Mouse (Mus musculus) embryonic facial prominence, embryonic 11.5 days (tissue): ENCODE results near the gene Neo1. TPM values are rescaled to one million over a fixed set of nuclear protein-coding genes. Genes with fewer than 3 reads are reported as not detected.

Experiments
- ATAC-seq: fragments of 200-750 bp; cut with Nextera tagmentation; replicated peaks from 2 replicates; pipeline ENCODE4 v1.8.0; 2017; ENCODE audit warnings: low read depth; ENCODE audit not compliant: insufficient number of reproducible peaks, low FRiP score, low TSS enrichment
- DNase-seq: peaks from one replicate; pipeline ENCODE4 v3.0.0-alpha.2; 2015; ENCODE audit warnings: low spot score
- H3K27ac ChIP-seq: fragments of 300-500 bp; sonication (generic); replicated peaks from 2 replicates; pipeline ENCODE4 v1.5.1; 2014; ENCODE audit warnings: mild to moderate bottlenecking, low read depth, low read length, control low read depth
- H3K27me3 ChIP-seq: fragments of 300-500 bp; sonication (generic); 2 replicates; pipeline ENCODE4 v1.6.1; 2014; ENCODE audit warnings: mild to moderate bottlenecking, low read length, moderate library complexity, mixed read lengths; ENCODE audit not compliant: control insufficient read depth, insufficient read depth
- H3K36me3 ChIP-seq: fragments of 300-500 bp; sonication (generic); replicated peaks from 2 replicates; pipeline ENCODE4 v1.6.1; 2014; ENCODE audit warnings: low read depth, mild to moderate bottlenecking, low read length, moderate library complexity, mixed read lengths; ENCODE audit not compliant: control insufficient read depth, insufficient read depth
- H3K4me1 ChIP-seq: fragments of 300-500 bp; sonication (generic); 2 replicates; pipeline ENCODE4 v1.6.1; 2014; ENCODE audit warnings: low read length, mixed read lengths; ENCODE audit not compliant: control insufficient read depth, insufficient read depth
- H3K4me2 ChIP-seq: fragments of 300-500 bp; sonication (generic); 2 replicates; pipeline ENCODE4 v1.6.1; 2014; ENCODE audit warnings: low read depth, mild to moderate bottlenecking, control low read depth, low read length, moderate library complexity
- H3K4me3 ChIP-seq: fragments of 300-500 bp; sonication (generic); 2 replicates; pipeline ENCODE4 v1.5.1; 2014; ENCODE audit warnings: low read depth, low read length, control low read depth
- H3K9ac ChIP-seq: fragments of 300-500 bp; sonication (generic); replicated peaks from 2 replicates; pipeline ENCODE4 v1.6.1; 2014; ENCODE audit warnings: mild to moderate bottlenecking, control low read depth, low read length
- H3K9me3 ChIP-seq: fragments of 300-500 bp; sonication (generic); replicated peaks from 2 replicates; pipeline ENCODE4 v1.6.1; 2016; ENCODE audit warnings: mild to moderate bottlenecking, low read length, inconsistent platforms, mixed read lengths; ENCODE audit not compliant: control insufficient read depth
- WGBS: fragments of 180-500 bp; shearing (Covaris S2); extraction: QIAGEN DNeasy Blood & Tissue Kit; methylation state at CpG from one replicate; pipeline ENCODE4 v1.1.7; 2014; 5-methylcytosine and 5-hydroxymethylcytosine counted together
- polyA plus RNA-seq: library from polyadenylated mRNA; unstranded; fragments of >200 nt; fragmentation: Nextera tagmentation; extraction: Ambion mirVana; gene quantifications from 2 replicates; pipeline ENCODE4 v1.2.1, GENCODE M21; 2014

The Neo1 gene
- polyA plus RNA-seq, result 43.6 and 46.3 TPM in 2 replicates

DNA sequence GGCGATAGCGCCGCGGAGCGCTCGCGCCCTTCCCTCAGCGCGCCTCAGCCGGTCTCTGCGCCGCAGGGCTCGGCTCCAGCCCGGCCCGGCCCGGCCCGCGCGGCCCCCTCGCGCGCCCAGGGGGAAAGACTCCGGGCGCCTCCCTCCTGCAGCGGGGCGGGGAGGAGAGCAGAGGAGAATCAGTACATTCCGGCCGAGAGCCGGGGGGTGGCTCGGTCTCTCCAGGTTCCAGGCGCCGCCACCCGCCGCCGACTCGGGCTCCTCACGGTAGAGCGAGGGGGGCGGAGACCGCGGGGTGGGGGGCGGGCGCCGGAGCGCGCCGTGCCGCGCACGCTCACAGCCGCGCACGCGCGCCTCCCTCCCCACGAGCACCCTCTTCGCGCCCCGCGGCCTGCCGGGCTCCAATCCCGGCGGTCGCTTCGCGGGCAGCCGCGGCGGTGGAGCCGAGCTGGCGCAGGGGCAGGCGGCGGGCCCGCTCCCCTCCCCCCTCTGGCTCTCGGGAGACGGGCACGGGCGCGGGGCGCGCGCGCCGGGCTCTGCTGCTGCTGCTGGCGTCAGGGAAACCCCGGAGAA is at the start of gene Neo1:
Gene Neo1 (minus strand): TSS at position 283 of the 573 bp plus-strand sequence.
- ATAC-seq, result peak; percentile 92

GRCm38 (mm10) chr9:59075632-59076031 is 39.4 kb upstream of the Neo1 start:
- H3K9ac ChIP-seq, result no peak overlapping the region
- H3K4me2 ChIP-seq, result no peak overlapping the region
- H3K4me3 ChIP-seq, result no peak overlapping the region
- no peaks in the 10 kb centered on the region for H3K27me3 ChIP-seq
- ATAC-seq, result no peak
- WGBS, result 89% methylated on average over 4 of the region's 4 CpGs
- no peaks in the 10 kb centered on the region for H3K9me3 ChIP-seq
- H3K36me3 ChIP-seq, result no peaks in the 10 kb centered on the region
- H3K27ac ChIP-seq, result no peak overlapping the region
- DNase-seq, result no peak
- H3K4me1 ChIP-seq, result no peaks in the 10 kb centered on the region

More for the DNA sequence above, at the start of gene Neo1:
- Histone ChIP-seq H3K36me3 (no peaks in the 10 kb centered on the region), H3K4me1 (no peaks in the 10 kb centered on the region; the same call in 1 of the 2 replicates), H3K9me3 (no peaks in the 10 kb centered on the region), H3K4me3 (peak within 1 kb of the TSS; percentile 93), H3K27ac (peak within 1 kb of the TSS; percentile 100), H3K9ac (peak within 1 kb of the TSS; percentile 98), H3K27me3 (no peaks in the 10 kb centered on the region), H3K4me2 (peak within 1 kb of the TSS; percentile 75)
- 0% methylated on average over 15 of the region's 86 CpGs for WGBS
- DNase-seq, result peak; percentile 94

DNA sequence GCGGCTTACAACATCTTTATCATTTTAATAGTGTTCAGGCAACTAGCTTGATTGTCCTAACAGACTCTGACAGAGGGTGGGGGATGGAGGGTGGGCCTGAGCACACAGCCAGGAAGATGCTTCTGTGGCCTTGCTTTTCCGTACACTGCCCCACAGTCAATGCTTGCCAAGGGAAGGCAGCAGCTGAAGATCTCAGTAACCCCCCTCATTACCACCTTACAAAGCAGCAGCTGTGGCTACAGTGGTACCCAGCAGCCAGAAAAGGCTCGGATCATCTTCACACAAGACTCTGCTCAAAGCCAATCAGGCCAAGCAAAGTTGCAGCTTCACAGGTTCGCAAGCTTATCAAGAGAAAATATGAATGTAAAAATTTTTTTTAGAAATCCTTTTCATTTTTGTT is 37.6 kb upstream of the Neo1 start:
- no peak for DNase-seq
- Histone ChIP-seq H3K27ac (no peak overlapping the region), H3K4me2 (no peak overlapping the region), H3K4me1 (no peaks in the 10 kb centered on the region), H3K4me3 (no peak overlapping the region), H3K36me3 (no peaks in the 10 kb centered on the region), H3K9ac (no peak overlapping the region; the same call in 1 of the 2 replicates), H3K9me3 (no peaks in the 10 kb centered on the region), H3K27me3 (no peaks in the 10 kb centered on the region)
- WGBS, result 78% methylated on average over 4 of the region's 4 CpGs
- ATAC-seq, result no peak

GRCm38 (mm10) chr9:59072076-59072777 is 36.0 kb upstream of the Neo1 start:
- no peak overlapping the region for H3K27ac ChIP-seq
- 38% methylated on average over 14 of the region's 14 CpGs for WGBS
- H3K4me1 ChIP-seq, result no peaks in the 10 kb centered on the region
- H3K36me3 ChIP-seq, result no peaks in the 10 kb centered on the region
- no peak overlapping the region for H3K4me3 ChIP-seq
- no peaks in the 10 kb centered on the region for H3K9me3 ChIP-seq
- H3K4me2 ChIP-seq, result no peak overlapping the region
- H3K27me3 ChIP-seq, result no peaks in the 10 kb centered on the region
- H3K9ac ChIP-seq, result no peak overlapping the region
- DNase-seq (peak; percentile 72), ATAC-seq (0 out of 2 replicates have a peak, but pooled peaks have one; percentile 52)

DNA sequence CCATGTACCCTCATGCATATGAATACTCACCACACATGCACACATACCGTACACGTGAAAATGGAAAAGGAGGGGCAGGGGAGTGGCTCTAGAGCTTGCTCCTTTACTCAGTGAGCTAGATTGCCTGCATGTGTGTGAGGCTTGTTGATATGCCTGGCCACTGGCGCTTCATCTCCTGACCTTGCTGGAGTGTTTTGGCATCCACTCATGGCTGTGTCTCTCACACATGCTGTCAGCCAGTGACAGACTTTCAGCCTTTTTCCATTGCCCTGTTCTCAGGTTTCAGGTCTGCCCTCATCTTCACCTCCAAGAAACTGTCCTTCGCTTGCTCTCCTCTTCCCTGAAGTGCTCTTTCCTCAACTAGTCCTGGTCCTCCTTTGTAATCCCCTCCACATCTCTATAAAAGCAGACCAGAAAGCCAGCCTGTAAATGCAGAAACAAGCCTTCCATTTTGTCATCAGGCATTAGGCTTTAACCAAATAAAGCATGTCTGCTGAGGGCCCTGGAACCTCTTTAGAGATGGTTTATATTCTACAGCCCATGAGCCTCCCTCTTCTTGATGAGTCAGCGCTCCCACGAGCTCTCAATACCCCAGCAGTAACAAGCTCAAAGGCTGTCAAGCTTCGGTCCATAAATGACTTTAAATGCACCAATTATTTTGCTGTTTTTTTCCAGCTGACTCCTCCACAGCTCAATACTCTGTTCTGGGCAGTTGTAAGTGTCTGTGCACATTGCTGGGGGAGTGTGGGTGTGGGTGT is 35.2 kb upstream of the Neo1 start:
- peaks cover 2% of the 10 kb centered on the region; the same call in 1 of the 2 replicates for H3K4me1 ChIP-seq

GRCm38 (mm10) chr9:59070216-59070615 is 34.0 kb upstream of the Neo1 start:
- no peak for DNase-seq
- H3K4me2 ChIP-seq, result no peak overlapping the region
- H3K27ac ChIP-seq, result no peak overlapping the region
- no peaks in the 10 kb centered on the region for H3K27me3 ChIP-seq
- H3K4me3 ChIP-seq, result no peak overlapping the region
- no peaks in the 10 kb centered on the region for H3K36me3 ChIP-seq
- H3K4me1 ChIP-seq, result peaks cover 2% of the 10 kb centered on the region; the same call in 1 of the 2 replicates
- WGBS, result 81% methylated on average over 4 of the region's 4 CpGs
- H3K9ac ChIP-seq, result no peak overlapping the region
- no peaks in the 10 kb centered on the region for H3K9me3 ChIP-seq
- ATAC-seq, result no peak

More for the DNA sequence above, 35.2 kb upstream of the Neo1 start:
- Histone ChIP-seq H3K27ac (no peak overlapping the region), H3K27me3 (no peaks in the 10 kb centered on the region), H3K4me2 (no peak overlapping the region), H3K4me3 (no peak overlapping the region), H3K36me3 (no peaks in the 10 kb centered on the region), H3K9me3 (no peaks in the 10 kb centered on the region), H3K9ac (no peak overlapping the region)
- ATAC-seq (no peak), DNase-seq (peak; percentile 14)
- WGBS, result 55% methylated on average over 7 of the region's 7 CpGs

DNA sequence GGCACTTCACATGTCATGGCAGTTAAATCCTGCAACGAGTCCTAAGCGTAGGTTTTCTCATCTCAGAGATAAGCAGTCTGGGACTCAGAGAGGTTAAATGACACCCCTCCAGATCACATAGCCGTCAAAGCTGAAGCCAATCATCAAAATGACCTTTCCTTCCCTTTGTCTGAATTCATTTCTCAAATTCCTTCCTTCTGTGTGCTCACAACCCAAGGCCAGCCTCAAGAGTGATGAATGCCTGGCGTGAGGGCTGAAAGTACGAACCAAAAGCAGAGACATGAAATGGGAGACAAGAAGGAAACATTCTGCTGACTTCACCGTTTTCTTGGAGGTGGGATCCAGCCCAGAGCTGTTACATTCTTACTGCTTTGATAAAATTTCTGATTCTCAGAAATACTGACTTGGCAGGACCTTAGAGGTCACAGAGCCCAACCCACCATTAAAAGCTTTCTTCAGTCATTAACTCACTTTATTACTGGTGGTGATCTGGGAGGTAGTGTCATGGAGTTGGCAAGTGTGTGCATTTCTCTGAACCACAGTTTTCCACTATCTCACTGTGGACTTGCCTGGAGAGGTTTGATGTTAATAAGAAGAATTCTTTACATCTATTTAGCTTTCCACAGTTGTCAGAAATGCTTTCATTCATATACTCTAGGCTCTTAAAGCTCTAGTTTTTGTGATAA is 29.5 kb upstream of the Neo1 start:
- no peaks in the 10 kb centered on the region for H3K27me3 ChIP-seq
- peaks cover 2% of the 10 kb centered on the region; the same call in 1 of the 2 replicates for H3K4me1 ChIP-seq
- no peak overlapping the region for H3K27ac ChIP-seq
- no peak overlapping the region for H3K4me3 ChIP-seq
- H3K9me3 ChIP-seq, result no peaks in the 10 kb centered on the region
- no peak for ATAC-seq
- H3K36me3 ChIP-seq, result no peaks in the 10 kb centered on the region
- DNase-seq, result no peak
- H3K9ac ChIP-seq, result no peak overlapping the region
- no peak overlapping the region for H3K4me2 ChIP-seq
- 32% methylated on average over 6 of the region's 6 CpGs for WGBS
